Mouse (Mus musculus): ENCODE measurements around the gene Lipk. TPM values are rescaled to one million over a fixed set of nuclear protein-coding genes. Genes with fewer than 3 reads are reported as not detected.

Lipk gene
- total RNA-seq, 4 experiments from 2014 or later, result not detected

Small RNA genes within 50 kb of the gene (microRNA-seq; reads per million reads assigned to microRNA genes)
- gene Gm23334, result not detected

Other genes starting within 250 kb of the Lipk start
- 1 to 10 TPM; 7.6 to 8.5 (median 7.9) TPM for gene Lipo3, start 246.3 kb upstream of the Lipk start, total RNA-seq (2022)
- gene Lipo1, start 220.8 kb upstream of the Lipk start, total RNA-seq (2022), result not detected
- not detected for gene Lipf, start 47.1 kb upstream of the Lipk start, total RNA-seq (2022)
- not detected for gene Lipn, start 59.1 kb downstream of the Lipk start, total RNA-seq (2022)
- not detected for gene Lipm, start 92.6 kb downstream of the Lipk start, total RNA-seq (2022)
- gene Ankrd22, start 157.8 kb downstream of the Lipk start, total RNA-seq (2022), result not detected
- 1 to 10 TPM; 2.2 to 4.1 (median 3.0) TPM for gene Stambpl1, start 183.9 kb downstream of the Lipk start, total RNA-seq (2022)
- 10 to 100 TPM; 56.1 to 79.3 (median 71.1) TPM for gene Acta2, start 247.3 kb downstream of the Lipk start, total RNA-seq (2022)

Measured in heart, adult 8-10 months (tissue).